Mouse (Mus musculus) c-Kit-positive CD71-negative TER-119-negative erythroid progenitor cells, embryonic 14.5 days (primary cell): Measurements from ENCODE around the gene C1qb.

Experiments used
- DNase-seq: peaks from one replicate; pipeline ENCODE4 v3.0.0-alpha.2; 2013; ENCODE audit warnings: low read depth

Gene C1qb

GRCm38 (mm10) chr4:136886101-136886500 lies at the start of gene C1qb:
C1qb (minus strand) TSS chr4:136886187.
- no peak for DNase-seq

DNA sequence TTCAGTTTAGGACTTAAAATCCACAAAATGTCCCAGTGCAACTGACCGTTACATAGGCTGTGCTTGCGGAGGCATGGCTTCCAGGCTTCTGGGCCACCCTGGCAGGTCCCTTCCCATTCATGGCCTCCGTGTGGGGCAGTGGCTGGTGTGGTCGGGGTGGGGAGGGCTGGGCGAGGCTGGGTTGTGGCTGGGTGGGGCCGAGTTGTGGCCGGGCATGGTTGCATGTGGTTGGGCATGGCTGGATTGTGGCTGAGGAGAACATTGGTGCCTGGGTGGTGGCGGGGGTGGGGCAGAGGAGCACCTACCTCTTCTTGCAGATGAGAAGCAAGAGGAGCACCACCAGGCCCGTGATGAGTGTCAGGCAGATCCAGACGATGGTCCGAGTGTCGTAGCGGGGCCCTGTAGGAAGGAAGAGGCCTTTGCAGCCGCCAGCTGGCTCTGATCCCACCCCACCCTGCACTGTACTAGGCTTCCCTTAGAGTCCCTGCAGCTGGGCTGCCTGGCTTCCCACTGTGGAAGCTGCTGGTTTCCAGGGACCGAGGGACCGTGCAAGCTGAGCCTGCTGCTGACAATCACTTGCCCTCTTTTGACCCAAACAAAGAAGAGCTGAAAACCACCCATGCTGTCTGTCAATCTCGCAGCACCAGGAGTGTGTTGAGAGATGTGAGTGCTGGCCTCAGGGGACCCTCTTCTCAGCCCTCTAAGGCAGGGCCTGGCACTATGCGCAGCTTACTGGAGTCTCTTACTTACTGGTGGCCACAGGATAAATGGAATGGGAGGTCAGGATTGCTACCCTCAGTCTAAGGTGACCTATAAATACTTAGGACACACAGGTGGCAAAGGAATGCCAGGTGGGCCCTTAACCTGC lies 49.0 kb upstream of the C1qb start:
- no peak for DNase-seq

DNA sequence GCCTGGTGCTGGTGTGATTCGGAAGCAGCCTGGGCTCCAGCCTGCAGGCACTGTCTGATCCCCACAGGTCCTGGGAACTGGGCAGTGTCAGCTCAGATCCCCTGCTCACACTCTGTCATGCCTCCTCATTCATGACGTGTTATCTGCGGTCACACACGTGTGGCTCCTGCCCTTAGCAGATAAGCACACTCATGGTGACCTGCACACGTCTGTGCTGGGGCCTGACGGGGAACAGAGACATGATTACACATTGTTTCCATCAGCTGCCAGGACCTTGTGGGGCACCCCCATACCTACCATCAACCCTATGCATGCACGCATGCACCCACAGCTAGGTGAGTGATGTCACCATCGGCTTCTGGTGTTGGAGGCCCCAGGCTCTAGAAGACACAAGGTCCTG lies 44.5 kb upstream of the C1qb start:
- DNase-seq = peak; percentile 44

- DNase-seq = peak; percentile 44
Measured at GRCm38 (mm10) chr4:136928928-136929327, 42.9 kb upstream of the C1qb start.

GRCm38 (mm10) chr4:136925804-136926203 lies 39.8 kb upstream of the C1qb start:
- DNase-seq = no peak

DNA sequence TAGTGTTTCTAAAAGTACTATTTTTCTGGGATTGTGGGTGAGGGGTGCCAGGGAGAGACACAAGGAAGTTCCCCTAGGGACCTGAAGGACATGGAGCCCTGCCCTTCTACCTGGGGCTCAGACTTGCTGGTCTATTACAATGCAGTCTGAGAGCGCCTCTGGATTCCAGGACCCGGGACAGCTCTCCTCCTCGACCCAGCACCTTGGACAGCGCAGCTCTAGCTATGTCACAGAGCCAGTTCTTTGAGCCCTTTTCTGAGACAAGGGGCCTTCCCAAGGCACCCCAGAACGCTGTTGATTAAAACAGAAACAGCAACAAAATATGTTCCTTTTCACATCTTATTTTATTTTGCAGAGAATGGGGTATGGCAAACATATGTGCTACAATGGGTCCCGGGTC lies 38.5 kb upstream of the C1qb start:
- DNase-seq = peak; percentile 54

GRCm38 (mm10) chr4:136919526-136919925 lies 33.5 kb upstream of the C1qb start:
- no peak for DNase-seq

DNA sequence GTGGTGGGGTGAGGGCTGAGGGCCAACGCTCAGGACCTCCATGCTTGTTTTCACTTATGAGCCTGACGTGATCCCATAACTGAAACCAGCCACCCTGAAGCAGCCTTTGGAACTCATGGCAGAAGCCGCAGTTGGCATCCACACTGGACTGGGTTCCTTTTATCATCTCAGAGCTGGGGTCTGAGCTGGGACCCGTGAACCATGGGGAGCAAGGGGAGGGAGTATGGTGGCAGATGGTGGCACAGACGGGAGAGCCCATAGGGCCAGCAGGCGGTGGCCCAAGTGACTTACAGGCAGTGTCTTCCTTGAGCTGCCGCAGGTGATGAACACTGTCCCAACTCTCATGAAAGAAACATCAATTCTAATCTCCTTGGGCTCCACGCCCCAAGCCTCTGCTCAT lies 32.8 kb upstream of the C1qb start:
- no peak for DNase-seq

DNA sequence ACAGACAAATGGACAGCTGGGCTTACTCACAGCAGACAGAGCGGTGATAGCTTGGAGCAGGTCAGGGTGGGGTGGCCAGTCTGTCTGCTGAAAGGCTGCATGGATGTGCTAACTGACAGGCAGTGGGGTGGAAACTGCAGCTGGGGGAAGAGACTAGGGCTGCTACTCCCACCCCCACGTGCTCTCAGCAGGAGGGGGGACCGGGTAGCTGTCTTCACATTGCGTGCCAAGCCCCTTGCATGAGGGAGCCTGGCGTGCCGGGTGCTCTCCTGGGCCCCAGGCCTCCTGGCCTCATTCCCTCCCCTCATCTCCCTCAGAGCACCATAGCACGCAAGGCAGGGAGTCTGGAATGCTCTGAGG lies 31.2 kb upstream of the C1qb start:
- no peak for DNase-seq

DNA sequence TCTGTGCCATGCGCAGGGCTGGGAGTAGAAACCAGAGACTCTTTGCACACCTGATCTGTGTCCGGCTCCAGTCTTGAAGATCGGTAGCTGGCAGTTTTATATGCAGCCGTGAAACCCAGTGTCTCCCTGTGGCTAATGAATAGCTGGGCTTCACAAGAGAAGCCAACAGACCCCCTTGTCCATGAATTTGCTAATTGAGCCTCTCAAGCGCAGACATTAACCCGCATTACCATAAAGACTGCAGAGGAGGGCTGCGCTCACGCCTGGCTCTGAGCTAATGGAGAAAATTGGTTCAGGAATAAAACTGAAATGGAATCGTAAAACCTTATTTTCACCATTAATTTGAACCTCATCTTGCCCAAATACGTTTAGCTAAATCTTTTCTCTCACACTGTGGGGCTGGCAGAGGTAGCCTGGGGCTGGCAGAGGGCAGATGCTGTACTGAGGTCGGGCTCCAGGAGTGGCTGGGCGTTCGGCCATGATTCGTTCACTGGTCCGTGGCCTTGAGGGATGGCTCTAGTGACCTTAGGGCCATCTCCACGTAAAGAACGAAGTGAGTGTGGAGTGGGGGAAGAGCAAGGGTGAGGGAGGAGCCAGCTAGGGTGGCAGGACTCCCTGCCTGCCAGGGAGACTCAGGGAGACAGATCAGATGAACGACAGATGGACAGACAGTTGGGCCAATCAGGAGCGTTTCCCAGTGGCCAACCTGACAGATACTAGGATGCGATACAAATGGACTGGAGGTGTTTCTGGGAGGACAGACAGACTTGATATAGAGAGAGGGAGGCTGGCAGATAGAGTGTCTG lies 30.6 kb upstream of the C1qb start:
- no peak for DNase-seq

DNA sequence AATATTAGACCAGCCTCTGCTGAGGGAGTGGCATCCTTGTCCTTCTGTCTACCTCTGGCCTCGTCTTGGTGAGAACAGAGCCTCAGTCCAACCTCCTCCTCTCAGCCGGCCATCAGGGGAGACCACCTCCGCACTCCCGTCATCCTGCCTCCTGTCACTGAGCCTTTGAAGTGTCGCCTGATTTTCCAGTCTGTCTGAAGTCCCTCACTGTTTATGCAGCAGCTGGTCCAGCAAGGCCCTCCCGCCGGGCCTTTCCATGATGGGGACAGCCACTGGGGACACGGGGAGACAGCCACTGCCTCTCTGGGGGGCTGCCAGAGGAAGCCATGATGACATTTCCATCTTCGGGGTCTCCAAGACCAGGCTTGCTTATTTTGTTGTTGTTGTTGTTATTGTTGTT lies 26.9 kb upstream of the C1qb start:
- no peak for DNase-seq

GRCm38 (mm10) chr4:136911804-136912203 lies 25.8 kb upstream of the C1qb start:
- DNase-seq = no peak

DNA sequence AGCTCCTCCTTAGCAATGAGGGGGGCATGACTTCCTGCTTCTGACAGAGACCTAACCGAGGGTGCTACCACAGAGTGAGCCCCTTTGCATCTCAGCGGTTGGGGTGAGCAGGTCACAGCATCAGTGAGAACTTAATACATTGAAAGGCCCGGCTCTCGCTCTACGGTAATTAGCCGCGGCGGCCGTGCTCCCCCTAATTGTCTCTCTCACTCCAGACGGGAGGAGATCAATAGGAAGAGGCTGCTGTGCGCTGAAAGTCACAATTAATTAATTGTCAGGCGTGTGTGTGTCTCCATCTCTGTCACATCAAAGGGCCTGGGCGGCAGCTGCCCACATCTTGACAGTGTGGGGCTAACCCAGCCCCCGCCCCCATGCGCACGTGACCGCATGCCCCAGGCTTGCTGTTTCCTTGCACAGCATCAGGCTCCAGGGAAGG lies 25.2 kb upstream of the C1qb start:
- no peak for DNase-seq

DNA sequence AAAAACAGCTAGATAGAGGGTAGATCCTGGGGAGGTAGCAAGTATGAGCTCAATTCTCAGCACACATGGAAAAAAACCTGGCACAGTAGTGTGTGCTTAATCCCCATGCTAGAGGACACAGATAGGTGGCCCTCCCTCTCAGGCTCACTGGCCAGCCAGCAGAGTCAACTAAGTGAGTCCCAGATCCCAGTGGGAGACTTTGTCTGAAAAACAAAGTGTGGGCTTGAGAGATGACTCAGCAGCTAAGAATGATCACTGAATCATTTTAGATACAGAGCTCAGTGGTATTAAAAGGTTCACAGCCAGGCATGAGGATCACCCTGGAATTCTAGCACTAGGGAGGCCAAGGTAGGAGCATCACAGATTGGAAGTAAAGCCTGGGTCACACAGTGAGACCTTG lies 21.8 kb upstream of the C1qb start:
- DNase-seq = no peak

DNA sequence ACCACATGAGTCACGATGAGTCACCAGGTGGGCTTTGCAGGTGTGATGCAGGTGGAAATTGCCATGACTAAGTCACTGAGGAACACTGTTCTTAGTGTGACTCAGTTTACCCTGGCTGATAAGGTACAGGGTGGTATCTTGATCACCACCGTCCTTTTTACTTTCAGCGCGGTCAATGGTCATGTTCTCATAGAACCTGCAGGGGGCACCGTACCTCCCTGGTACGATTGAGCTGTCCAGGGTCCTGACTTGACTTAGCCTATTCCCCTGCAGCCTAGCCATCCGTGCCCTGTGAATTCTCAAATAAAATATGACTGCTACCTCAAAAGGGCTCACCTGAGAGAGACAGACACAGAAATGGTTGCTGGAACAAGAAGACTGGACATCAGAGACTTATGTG lies 21.0 kb upstream of the C1qb start:
- peak; percentile 68 for DNase-seq

GRCm38 (mm10) chr4:136904767-136905539 lies 19.0 kb upstream of the C1qb start:
- DNase-seq = no peak

- no peak for DNase-seq
Measured at GRCm38 (mm10) chr4:136899154-136899553, 13.2 kb upstream of the C1qb start.

DNA sequence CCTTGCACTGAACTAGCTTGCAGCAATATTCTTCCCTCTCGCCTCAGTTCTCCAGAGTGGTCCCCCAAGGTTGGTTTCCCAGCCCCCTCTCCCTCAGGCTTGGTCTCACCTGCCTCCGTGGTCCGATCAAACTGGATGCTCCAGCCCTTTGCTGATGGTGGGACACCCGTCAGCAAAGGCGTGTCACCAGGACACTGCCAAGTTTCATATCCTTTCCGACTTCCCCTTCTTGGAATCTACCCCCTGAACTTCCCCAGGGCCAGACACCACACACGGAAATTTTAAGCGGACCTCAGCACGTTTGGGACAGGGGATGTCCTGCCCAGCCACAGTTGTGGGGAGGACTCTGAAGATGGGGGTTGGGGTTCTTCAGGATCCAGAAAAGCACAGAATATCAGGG lies 12.7 kb upstream of the C1qb start, which contains the start of gene C1qa:
Gene C1qa (minus strand): TSS at position 167 of the 400 bp plus-strand sequence.
- DNase-seq = no peak

GRCm38 (mm10) chr4:136898084-136898598 lies 12.2 kb upstream of the C1qb start:
- DNase-seq = no peak

GRCm38 (mm10) chr4:136896461-136896860 lies 10.5 kb upstream of the C1qb start:
- no peak for DNase-seq

DNA sequence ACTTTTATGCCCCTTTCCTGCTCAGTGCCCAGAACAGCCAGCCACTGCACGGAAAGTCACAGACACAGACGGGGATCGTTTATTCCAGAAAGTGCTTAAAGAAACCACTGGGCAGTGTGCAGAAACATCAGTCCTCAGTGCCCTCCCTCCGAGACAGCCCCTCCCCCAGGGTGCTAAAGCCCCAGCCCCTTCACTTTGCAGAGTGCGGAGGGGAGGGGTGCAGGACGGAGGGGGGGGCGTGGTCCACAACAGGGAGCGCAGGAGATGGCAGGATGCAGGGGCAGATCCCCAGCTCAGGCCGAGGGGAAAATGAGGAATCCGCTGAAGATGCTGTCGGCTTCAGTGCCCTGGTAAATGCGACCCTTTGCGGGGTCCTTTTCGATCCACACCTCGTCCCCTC lies 9.9 kb upstream of the C1qb start:
- DNase-seq = no peak

- no peak for DNase-seq
Measured at GRCm38 (mm10) chr4:136894821-136895220, 8.8 kb upstream of the C1qb start.
